Mouse (Mus musculus) lung, postnatal 0 days (tissue): ENCODE measurements at regions not wholly inside any gene's neighbourhood (a gene's known extent, or its start where the extent isn't known, plus 50 kb on each side); places are given as distances from the start of the nearest gene placed in this dataset.

Experiments used
- CTCF ChIP-seq: IDR thresholded peaks from 2 replicates; pipeline ENCODE4 v1.5.1; 2016; ENCODE audit warnings: antibody characterized with exemption, mild to moderate bottlenecking
- EP300 ChIP-seq: IDR thresholded peaks from 2 replicates; pipeline ENCODE4 v1.6.1; 2016; ENCODE audit warnings: antibody characterized with exemption, mild to moderate bottlenecking, control low read depth

DNA sequence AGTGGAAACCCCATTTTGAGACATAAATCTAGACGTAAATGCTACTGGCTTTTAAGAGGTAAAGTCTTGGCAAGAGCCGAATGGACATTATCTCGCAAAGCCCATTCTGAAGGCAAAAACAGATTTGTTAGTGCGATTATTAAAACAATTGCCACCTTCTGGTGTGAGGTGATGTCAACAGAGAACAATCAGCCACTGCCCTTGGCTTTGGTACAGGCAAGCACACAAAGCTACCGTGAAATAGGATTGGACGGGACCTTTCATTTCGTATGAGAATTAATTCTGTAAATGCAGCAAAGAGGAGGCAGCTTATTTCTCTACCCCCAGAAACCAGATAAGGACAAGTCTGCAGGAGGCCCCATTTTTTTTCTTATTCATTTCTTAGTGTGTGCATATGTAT, 52.5 kb upstream of the Tenm3 start:
- TF ChIP-seq CTCF (no peak), EP300 (no peak)
